Mouse (Mus musculus): ENCODE measurements around the gene Vps33b.

GRCm38 (mm10) chr7:80297041-80297440 is 27.6 kb downstream of the Vps33b start:
- TF ChIP-seq CTCF (IDR thresholded peaks at IDR 0.05; ENCODE audit: borderline replicate concordance, extremely low read depth, insufficient read depth, insufficient read length) (no peak), POLR2A (IDR thresholded peaks at IDR 0.05; ENCODE audit: borderline replicate concordance, extremely low read depth, insufficient read depth, insufficient read length, poor library complexity, severe bottlenecking) (no peak)

Data from brain, embryonic 14.5 days (tissue).